7 mouse cellular contexts compared by ENCODE assay signal in genomic region chr5:24388246-24388915, GRCm38 (mm10). TPM values are rescaled to one million over a fixed set of nuclear protein-coding genes. Genes with fewer than 3 reads are reported as not detected.
DNase-seq lines count a peak whose midpoint lies in the region; ATAC-seq lines count a peak whose summit lies in the region.

No protein-coding gene starts in this region.

- no peaks in the 10 kb centered on the region for H3K9me3 ChIP-seq in neural tube, embryonic 11.5 days (ENCODE audit: control insufficient read depth, low read length)
- H3K9me3 ChIP-seq in forebrain, embryonic 11.5 days (ENCODE audit: control insufficient read depth, low read length) = no peaks in the 10 kb centered on the region
- H3K9me3 ChIP-seq in limb, embryonic 12.5 days = no peaks in the 10 kb centered on the region
- H3K9me3 ChIP-seq in stomach, embryonic 15.5 days = no peaks in the 10 kb centered on the region

- peak overlapping the region; percentile 42 for H3K4me3 ChIP-seq in neural tube, embryonic 11.5 days (ENCODE audit: low read depth, low read length)
- peak overlapping the region; percentile 39 for H3K4me3 ChIP-seq in forebrain, embryonic 11.5 days (ENCODE audit: low read depth, low read length)
- peak overlapping the region; percentile 50 for H3K4me3 ChIP-seq in limb, embryonic 12.5 days (replicated peaks)
- H3K4me3 ChIP-seq in stomach, embryonic 15.5 days (replicated peaks) = peak overlapping the region; percentile 50

- no peak overlapping the region for H3K27ac ChIP-seq in neural tube, embryonic 11.5 days (ENCODE audit: low read depth, low read length)
- H3K27ac ChIP-seq in forebrain, embryonic 11.5 days (ENCODE audit: low read depth, low read length) = no peak overlapping the region
- peak overlapping the region; percentile 29; the same call in 1 of the 2 replicates for H3K27ac ChIP-seq in limb, embryonic 12.5 days
- H3K27ac ChIP-seq in stomach, embryonic 15.5 days = peak overlapping the region; percentile 65

- no peak for DNase-seq in neural tube, embryonic 11.5 days (ENCODE audit: low spot score)
- DNase-seq in neural tube, embryonic 10.5 days (ENCODE audit: extremely low spot score, low spot score) = no peak
- DNase-seq in forebrain, embryonic 11.5 days (ENCODE audit: low spot score) = no peak
- DNase-seq in urinary bladder, adult 18-20 months (ENCODE audit: low spot score in 2 of 2) = no peak
- DNase-seq in cerebellum, adult 18-20 months = no peak

- peak overlapping the region; percentile 53 for H3K9ac ChIP-seq in neural tube, embryonic 11.5 days (ENCODE audit: low read length)
- H3K9ac ChIP-seq in forebrain, embryonic 11.5 days (ENCODE audit: low read length) = peak overlapping the region; percentile 57
- peak overlapping the region; percentile 67 for H3K9ac ChIP-seq in limb, embryonic 12.5 days (replicated peaks)
- H3K9ac ChIP-seq in stomach, embryonic 15.5 days = peak overlapping the region; percentile 33

- H3K36me3 ChIP-seq in neural tube, embryonic 11.5 days (ENCODE audit: control insufficient read depth, insufficient read depth, low read length) = no peaks in the 10 kb centered on the region
- H3K36me3 ChIP-seq in forebrain, embryonic 11.5 days (ENCODE audit: control insufficient read depth, insufficient read depth, low read length) = no peaks in the 10 kb centered on the region
- H3K36me3 ChIP-seq in limb, embryonic 12.5 days = no peaks in the 10 kb centered on the region
- H3K36me3 ChIP-seq in stomach, embryonic 15.5 days = no peaks in the 10 kb centered on the region

- peaks cover 29% of the 10 kb centered on the region for H3K27me3 ChIP-seq in neural tube, embryonic 11.5 days (ENCODE audit: control insufficient read depth, insufficient read depth, low read length)
- H3K27me3 ChIP-seq in forebrain, embryonic 11.5 days (ENCODE audit: control insufficient read depth, insufficient read depth, low read length) = peaks cover 33% of the 10 kb centered on the region
- H3K27me3 ChIP-seq in limb, embryonic 12.5 days = peaks cover 44% of the 10 kb centered on the region
- peaks cover 28% of the 10 kb centered on the region for H3K27me3 ChIP-seq in stomach, embryonic 15.5 days (replicated peaks)

- peak overlapping the region; percentile 82 for H3K4me2 ChIP-seq in neural tube, embryonic 11.5 days (ENCODE audit: low read depth)
- H3K4me2 ChIP-seq in forebrain, embryonic 11.5 days (ENCODE audit: low read depth, low read length, severe bottlenecking) = peak overlapping the region; percentile 95
- H3K4me2 ChIP-seq in limb, embryonic 12.5 days = peak overlapping the region; percentile 96
- H3K4me2 ChIP-seq in stomach, embryonic 15.5 days = peak overlapping the region; percentile 99

- H3K4me1 ChIP-seq in neural tube, embryonic 11.5 days (ENCODE audit: control insufficient read depth, insufficient read depth, low read length) = peaks cover 19% of the 10 kb centered on the region
- peaks cover 10% of the 10 kb centered on the region; the same call in 1 of the 2 replicates for H3K4me1 ChIP-seq in forebrain, embryonic 11.5 days (replicated peaks; ENCODE audit: control insufficient read depth, insufficient read depth, low read length)
- H3K4me1 ChIP-seq in limb, embryonic 12.5 days (replicated peaks) = peaks cover 26% of the 10 kb centered on the region
- H3K4me1 ChIP-seq in stomach, embryonic 15.5 days = peaks cover 20% of the 10 kb centered on the region

- ATAC-seq in neural tube, embryonic 11.5 days (ENCODE audit: insufficient read depth, low FRiP score, low TSS enrichment) = no peak
- no peak for ATAC-seq in forebrain, embryonic 11.5 days (replicated peaks; ENCODE audit: low FRiP score)
- no peak for ATAC-seq in limb, embryonic 12.5 days (ENCODE audit: insufficient number of reproducible peaks, insufficient read depth, low FRiP score, low TSS enrichment, low read depth)
- no peak for ATAC-seq in stomach, embryonic 15.5 days (ENCODE audit: insufficient read depth, low FRiP score, low read depth)

- 28% methylated on average over 25 of the region's 26 CpGs for WGBS in neural tube, embryonic 11.5 days
- WGBS in forebrain, embryonic 11.5 days = 22% methylated on average over 26 of the region's 26 CpGs
- WGBS in limb, embryonic 12.5 days = 24% methylated on average over 26 of the region's 26 CpGs
- 26% methylated on average over 26 of the region's 26 CpGs for WGBS in stomach, embryonic 15.5 days

RNA-seq across cellular contexts. Expression of gene Atg9b, which starts 3.6 kb away (rescaled TPM):
- 0.54 and 0.89 TPM in 2 replicates for polyA plus RNA-seq in neural tube, embryonic 11.5 days (2014; fragmentation: Nextera tagmentation; extraction: Ambion mirVana)
- 0.21 and 0.44 TPM in 2 replicates for polyA plus RNA-seq in forebrain, embryonic 11.5 days (2014; fragmentation: Nextera tagmentation; extraction: Ambion mirVana)
- 0.46 and 0.47 TPM in 2 replicates for polyA plus RNA-seq in limb, embryonic 12.5 days (2016; fragmentation: Nextera tagmentation; extraction: Ambion mirVana)
- 2.0 and 2.5 TPM in 2 replicates for polyA plus RNA-seq in stomach, embryonic 15.5 days (2015; fragmentation: Nextera tagmentation; extraction: Ambion mirVana)

RNA-seq across cellular contexts. Expression of gene Abcb8, which starts 5.1 kb away (rescaled TPM):
- polyA plus RNA-seq in neural tube, embryonic 11.5 days (2014; fragmentation: Nextera tagmentation; extraction: Ambion mirVana) = 45.8 and 47.0 TPM in 2 replicates
- 45.5 and 57.8 TPM in 2 replicates for polyA plus RNA-seq in forebrain, embryonic 11.5 days (2014; fragmentation: Nextera tagmentation; extraction: Ambion mirVana)
- 41.6 and 42.9 TPM in 2 replicates for polyA plus RNA-seq in limb, embryonic 12.5 days (2016; fragmentation: Nextera tagmentation; extraction: Ambion mirVana)
- polyA plus RNA-seq in stomach, embryonic 15.5 days (2015; fragmentation: Nextera tagmentation; extraction: Ambion mirVana) = 49.9 and 59.5 TPM in 2 replicates

RNA-seq across cellular contexts. Expression of gene Nos3, which starts 23.8 kb away (rescaled TPM):
- polyA plus RNA-seq in neural tube, embryonic 11.5 days (2014; fragmentation: Nextera tagmentation; extraction: Ambion mirVana) = 6.1 and 6.7 TPM in 2 replicates
- 6.6 and 7.4 TPM in 2 replicates for polyA plus RNA-seq in forebrain, embryonic 11.5 days (2014; fragmentation: Nextera tagmentation; extraction: Ambion mirVana)
- polyA plus RNA-seq in limb, embryonic 12.5 days (2016; fragmentation: Nextera tagmentation; extraction: Ambion mirVana) = 5.2 and 6.1 TPM in 2 replicates
- polyA plus RNA-seq in stomach, embryonic 15.5 days (2015; fragmentation: Nextera tagmentation; extraction: Ambion mirVana) = 6.8 and 8.3 TPM in 2 replicates

RNA-seq across cellular contexts. Expression of gene Asic3, which starts 24.8 kb away (rescaled TPM):
- polyA plus RNA-seq in neural tube, embryonic 11.5 days (2014; fragmentation: Nextera tagmentation; extraction: Ambion mirVana) = 0.12 and 0.54 TPM in 2 replicates
- polyA plus RNA-seq in forebrain, embryonic 11.5 days (2014; fragmentation: Nextera tagmentation; extraction: Ambion mirVana) = not detected in 2 replicates
- polyA plus RNA-seq in limb, embryonic 12.5 days (2016; fragmentation: Nextera tagmentation; extraction: Ambion mirVana) = 1.2 and 1.7 TPM in 2 replicates
- 0.18 TPM in 1 of 2 replicates, not detected in the other for polyA plus RNA-seq in stomach, embryonic 15.5 days (2015; fragmentation: Nextera tagmentation; extraction: Ambion mirVana)

RNA-seq across cellular contexts. Expression of gene Cdk5, which starts 34.9 kb away (rescaled TPM):
- polyA plus RNA-seq in neural tube, embryonic 11.5 days (2014; fragmentation: Nextera tagmentation; extraction: Ambion mirVana) = 59.1 and 64.9 TPM in 2 replicates
- 47.5 and 53.9 TPM in 2 replicates for polyA plus RNA-seq in forebrain, embryonic 11.5 days (2014; fragmentation: Nextera tagmentation; extraction: Ambion mirVana)
- polyA plus RNA-seq in limb, embryonic 12.5 days (2016; fragmentation: Nextera tagmentation; extraction: Ambion mirVana) = 53.8 and 54.5 TPM in 2 replicates
- polyA plus RNA-seq in stomach, embryonic 15.5 days (2015; fragmentation: Nextera tagmentation; extraction: Ambion mirVana) = 37.3 and 41.2 TPM in 2 replicates

Comparison
In these comparisons a context has a peak if more than half of its experiments do, and no peak if none do; other contexts are left out.
1. H3K27ac ChIP-seq: peak in limb, embryonic 12.5 days (single experiment) and stomach, embryonic 15.5 days (single experiment); none in neural tube, embryonic 11.5 days (single experiment) and forebrain, embryonic 11.5 days (single experiment).
2. Peak in every context shown above with its lines, with median percentiles within 50 percentile points of each other: H3K4me2 ChIP-seq, H3K4me3 ChIP-seq and H3K9ac ChIP-seq.